Mouse (Mus musculus): ENCODE results near the gene Jup.

- TF ChIP-seq CTCF (IDR thresholded peaks at IDR 0.05) = no peak
- no peak for TF ChIP-seq POLR2A (IDR thresholded peaks at IDR 0.05; ENCODE audit: insufficient read depth, low read depth, low read length)
These were observed 22.4 kb downstream of the Jup start for GRCm38 (mm10) chr11:100375127-100375526.

All from heart, adult 2 months (tissue).